Mouse (Mus musculus): ENCODE data around the gene Adam33. TPM values are rescaled to one million over a fixed set of nuclear protein-coding genes. Genes with fewer than 3 reads are reported as not detected.
"Not testable (repeated sequence)": the region's sequence is repeated elsewhere in the genome, so short reads cannot be mapped to it uniquely, and the experiment has no call there.

The Adam33 gene
- total RNA-seq, 1 experiment from 2014 or later: not detected

DNA sequence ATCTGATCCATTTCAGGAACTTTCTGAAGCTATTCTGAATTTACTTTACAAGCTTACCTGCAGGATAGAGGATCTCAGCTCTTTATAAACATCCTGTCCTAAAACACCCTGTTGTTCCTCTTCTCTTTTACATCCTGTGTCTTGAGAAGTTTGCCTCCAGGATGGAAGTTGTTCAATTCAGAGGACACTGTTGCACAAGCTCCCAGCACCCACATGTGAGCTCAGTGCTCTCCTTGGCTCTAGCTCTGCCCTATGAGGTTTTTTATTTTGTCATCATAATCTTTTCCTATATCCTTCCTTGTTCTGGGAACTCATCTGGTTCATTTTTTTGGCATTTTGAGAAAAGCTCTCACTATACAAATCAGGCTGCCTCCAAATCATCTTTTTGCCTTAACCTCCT, 26.9 kb downstream of the Adam33 start:
- ATAC-seq (ENCODE audit: extremely low read depth, insufficient number of reproducible peaks, low FRiP score, poor library complexity, severe bottlenecking): no peak

- ATAC-seq (ENCODE audit: extremely low read depth, insufficient number of reproducible peaks, low FRiP score, poor library complexity, severe bottlenecking): no peak
Measured at GRCm38 (mm10) chr2:131036343-131036742, 27.3 kb downstream of the Adam33 start.

GRCm38 (mm10) chr2:131031406-131031805, 32.2 kb downstream of the Adam33 start:
- ATAC-seq (ENCODE audit: extremely low read depth, insufficient number of reproducible peaks, low FRiP score, poor library complexity, severe bottlenecking): not testable (repeated sequence)

DNA sequence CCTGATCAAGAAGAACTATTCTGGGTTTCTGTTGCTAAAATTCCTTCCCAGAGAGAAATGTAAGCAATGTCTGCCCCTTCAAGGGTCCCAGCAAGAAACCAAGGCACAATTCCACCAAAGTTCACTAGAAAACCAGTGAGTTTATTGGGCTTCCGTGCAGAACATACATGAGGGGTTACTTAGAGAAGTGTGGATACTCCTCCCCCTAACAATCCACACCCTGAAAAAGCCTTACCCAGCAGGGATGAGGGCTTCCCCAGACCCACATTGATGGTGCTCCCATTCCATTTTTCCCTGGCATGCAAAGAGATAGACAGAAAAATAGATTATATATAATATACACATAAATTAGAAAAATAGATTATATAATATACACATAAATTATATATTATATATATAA, 32.6 kb downstream of the Adam33 start:
- ATAC-seq (ENCODE audit: extremely low read depth, insufficient number of reproducible peaks, low FRiP score, poor library complexity, severe bottlenecking): no peak

GRCm38 (mm10) chr2:131030561-131030960, 33.1 kb downstream of the Adam33 start:
- no peak for ATAC-seq (ENCODE audit: extremely low read depth, insufficient number of reproducible peaks, low FRiP score, poor library complexity, severe bottlenecking)

DNA sequence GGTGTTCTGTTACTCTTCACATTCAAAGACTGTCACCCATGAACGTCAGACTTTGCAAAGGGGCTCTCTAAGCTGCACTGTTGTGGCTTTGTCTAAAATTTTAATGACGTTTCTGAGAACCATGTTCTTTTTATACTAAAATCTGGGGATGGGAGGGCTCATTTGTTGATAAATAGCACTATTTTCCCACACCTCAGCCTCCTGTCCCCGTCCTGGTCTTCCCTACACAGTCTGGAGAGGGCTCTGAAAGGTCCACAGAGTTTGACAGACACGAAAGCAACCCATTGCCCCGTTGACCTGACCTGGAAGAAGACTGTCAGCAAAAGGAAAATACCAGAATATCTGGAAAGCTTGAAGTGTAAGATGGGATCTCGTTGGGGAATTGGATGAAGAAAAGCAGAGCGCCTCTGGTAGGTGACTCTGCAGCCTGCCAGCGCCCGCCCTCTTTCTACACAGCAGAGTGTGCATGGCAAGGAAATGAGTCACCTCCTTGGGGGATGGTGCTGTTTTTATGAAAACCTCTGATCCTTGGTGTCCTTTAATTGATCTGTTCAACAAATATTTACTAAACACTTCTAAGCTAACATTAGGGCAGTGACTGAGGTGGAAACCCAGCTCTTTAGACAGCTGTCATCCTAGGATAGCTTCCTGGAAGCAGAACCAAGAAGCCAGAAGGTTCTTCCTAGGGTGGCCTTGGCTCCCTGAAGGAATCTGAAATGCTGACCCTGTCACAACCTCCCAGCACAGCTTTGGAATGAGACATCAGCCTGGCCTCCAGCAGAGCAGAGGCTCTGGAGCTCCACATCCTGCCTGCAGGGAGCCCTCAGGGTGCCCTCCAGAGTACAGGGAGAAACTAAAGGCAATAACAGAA, 34.3 kb downstream of the Adam33 start:
- no peak for ATAC-seq (ENCODE audit: extremely low read depth, insufficient number of reproducible peaks, low FRiP score, poor library complexity, severe bottlenecking)

DNA sequence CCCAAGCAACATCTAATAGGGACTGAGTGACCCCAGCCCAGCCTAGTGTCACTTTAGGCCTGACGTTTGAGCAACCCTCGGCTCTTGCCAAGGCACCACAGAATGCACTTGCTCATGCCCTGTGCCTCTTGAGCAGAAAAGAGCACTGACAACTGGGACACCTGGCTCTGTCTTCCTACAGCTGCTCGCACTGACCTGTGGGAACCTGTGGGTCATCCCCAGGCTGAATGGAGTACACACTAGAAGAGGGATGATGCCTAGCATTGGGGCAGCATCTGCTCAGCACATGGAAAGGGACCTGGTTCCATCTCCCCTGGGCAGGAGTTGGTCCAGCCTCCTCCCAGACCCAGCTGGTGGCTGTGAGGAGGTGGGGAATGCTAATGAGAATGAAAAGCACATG, 36.7 kb downstream of the Adam33 start:
- no peak for ATAC-seq (ENCODE audit: extremely low read depth, insufficient number of reproducible peaks, low FRiP score, poor library complexity, severe bottlenecking)

- ATAC-seq (ENCODE audit: extremely low read depth, insufficient number of reproducible peaks, low FRiP score, poor library complexity, severe bottlenecking): no peak
Measured at GRCm38 (mm10) chr2:131025230-131025629, 38.4 kb downstream of the Adam33 start.

DNA sequence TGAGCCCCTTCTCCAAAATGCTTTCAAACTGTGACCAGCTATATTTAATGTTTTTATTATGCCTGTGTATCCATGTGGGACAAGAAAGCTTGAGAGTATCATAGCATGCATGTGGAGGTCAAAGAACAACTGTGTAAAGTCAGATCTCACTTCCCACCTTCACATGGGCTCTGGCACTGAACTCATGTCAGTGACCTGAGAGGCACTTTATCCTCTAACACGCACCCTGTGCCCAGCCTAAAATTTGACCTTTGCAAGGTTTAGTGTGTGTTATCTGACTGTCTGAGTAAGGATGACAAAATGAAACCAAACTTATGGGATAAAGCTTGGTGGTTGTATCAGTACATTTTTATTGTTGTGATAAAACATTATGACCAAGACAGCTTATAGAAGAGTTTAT, 53.0 kb downstream of the Adam33 start:
- no peak for ATAC-seq (ENCODE audit: extremely low read depth, insufficient number of reproducible peaks, low FRiP score, poor library complexity, severe bottlenecking)

- no peak for ATAC-seq (ENCODE audit: extremely low read depth, insufficient number of reproducible peaks, low FRiP score, poor library complexity, severe bottlenecking)
Measured at GRCm38 (mm10) chr2:131009123-131009522, 54.5 kb downstream of the Adam33 start.

Other genes with a start within 250 kb of the Adam33 start
- gene 4930402H24Rik, start 157.4 kb downstream of the Adam33 start, total RNA-seq (2017): 15.7 and 21.9 TPM in 2 replicates
- 24.8 and 25.7 TPM in 2 replicates for gene Atrn, start 157.3 kb downstream of the Adam33 start, total RNA-seq (2017)
- not detected in 2 replicates for gene Gfra4, start 20.7 kb downstream of the Adam33 start, total RNA-seq (2017)
- 0.47 and 0.49 TPM in 2 replicates for gene Siglec1, start 23.0 kb upstream of the Adam33 start, total RNA-seq (2017)
- not detected in 2 replicates for gene Hspa12b, start 63.5 kb upstream of the Adam33 start, total RNA-seq (2017)
- gene Gm11037, start 69.7 kb upstream of the Adam33 start, total RNA-seq (2017): not detected in 2 replicates
- gene 1700037H04Rik, start 96.3 kb upstream of the Adam33 start, total RNA-seq (2017): 10.1 and 11.3 TPM in 2 replicates
- gene Cenpb, start 116.3 kb upstream of the Adam33 start, total RNA-seq (2017): 16.3 and 18.0 TPM in 2 replicates
- gene Cdc25b, start 123.1 kb upstream of the Adam33 start, total RNA-seq (2017): 111 and 116 TPM in 2 replicates
- gene Spef1, start 123.5 kb upstream of the Adam33 start, total RNA-seq (2017): 2.0 and 2.2 TPM in 2 replicates
- gene Ap5s1, start 143.3 kb upstream of the Adam33 start, total RNA-seq (2017): 7.7 and 13.3 TPM in 2 replicates
- gene Mavs, start 170.2 kb upstream of the Adam33 start, total RNA-seq (2017): 14.4 and 15.3 TPM in 2 replicates
- 54.8 and 58.1 TPM in 2 replicates for gene Pank2, start 198.7 kb upstream of the Adam33 start, total RNA-seq (2017)